Mouse (Mus musculus): ENCODE measurements around the gene Tmed2. TPM values are rescaled to one million over a fixed set of nuclear protein-coding genes. Genes with fewer than 3 reads are reported as not detected.
"Not testable (repeated sequence)": the region's sequence is repeated elsewhere in the genome, so short reads cannot be mapped to it uniquely, and the experiment has no call there.

The Tmed2 gene
- total RNA-seq, 1 experiment from 2014 or later, result 212 TPM

DNA sequence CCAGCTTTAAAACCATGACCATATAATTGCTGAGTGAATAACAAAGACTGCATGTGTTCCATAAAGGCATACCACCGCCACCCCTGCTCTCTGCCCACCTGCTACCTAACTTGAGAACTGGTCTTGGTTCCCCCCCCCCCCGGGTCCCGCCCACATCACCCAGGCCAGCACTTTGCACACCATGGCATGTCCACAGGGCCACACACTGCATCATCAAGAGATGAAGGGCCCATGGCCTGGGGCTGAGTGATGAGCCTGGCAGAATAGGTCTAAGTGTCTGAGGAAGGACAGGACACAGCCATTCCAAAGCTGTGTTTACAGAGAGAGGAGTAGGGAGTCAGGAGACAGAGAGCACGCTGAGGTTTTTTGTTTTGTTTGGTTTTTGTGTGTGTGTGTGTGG is 12.1 kb upstream of the Tmed2 start:
- DNase-seq, result no peak

DNA sequence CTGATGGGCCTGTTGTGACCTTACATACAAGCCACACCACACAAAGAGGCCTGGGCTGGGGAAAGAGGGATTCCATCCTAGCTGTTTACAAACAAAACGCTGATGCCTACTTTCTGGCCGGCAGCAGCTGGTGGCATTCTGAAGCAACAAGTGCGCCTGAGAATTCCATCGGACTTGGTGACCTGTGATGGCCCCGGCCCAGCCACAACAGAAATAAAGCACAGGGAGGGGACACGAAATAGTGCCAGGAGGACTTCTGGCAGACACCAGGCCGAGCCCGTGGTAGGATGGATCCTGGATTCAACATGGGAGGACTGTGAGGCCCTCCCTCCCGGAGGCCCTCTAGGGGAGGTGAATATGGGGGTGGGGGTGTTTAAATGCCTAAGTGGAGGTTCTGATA is 11.7 kb upstream of the Tmed2 start:
- peak; percentile 22 for DNase-seq

DNA sequence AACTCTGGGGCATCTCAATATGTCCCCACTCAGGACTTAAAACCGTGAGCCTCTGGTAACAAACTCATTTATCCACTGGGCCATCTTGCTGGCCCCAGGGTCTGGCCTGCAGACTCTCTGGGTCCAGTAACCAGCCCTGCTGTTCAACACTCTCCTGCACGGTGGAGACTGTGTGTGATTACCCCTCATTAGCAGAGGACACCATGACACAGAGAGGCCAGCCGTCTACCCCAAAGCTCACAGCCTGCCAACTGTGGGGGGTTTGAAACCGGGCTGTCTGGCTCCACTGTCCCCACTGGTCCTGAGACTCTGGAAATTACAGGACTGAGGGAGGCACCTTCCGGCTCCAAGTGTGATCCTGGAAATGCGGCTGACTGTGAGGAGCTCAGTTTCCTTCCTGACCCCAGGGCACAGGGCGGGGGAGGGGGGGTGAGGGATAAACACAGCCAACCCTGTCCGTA is 11.3 kb upstream of the Tmed2 start:
- DNase-seq, result peak; percentile 42

DNA sequence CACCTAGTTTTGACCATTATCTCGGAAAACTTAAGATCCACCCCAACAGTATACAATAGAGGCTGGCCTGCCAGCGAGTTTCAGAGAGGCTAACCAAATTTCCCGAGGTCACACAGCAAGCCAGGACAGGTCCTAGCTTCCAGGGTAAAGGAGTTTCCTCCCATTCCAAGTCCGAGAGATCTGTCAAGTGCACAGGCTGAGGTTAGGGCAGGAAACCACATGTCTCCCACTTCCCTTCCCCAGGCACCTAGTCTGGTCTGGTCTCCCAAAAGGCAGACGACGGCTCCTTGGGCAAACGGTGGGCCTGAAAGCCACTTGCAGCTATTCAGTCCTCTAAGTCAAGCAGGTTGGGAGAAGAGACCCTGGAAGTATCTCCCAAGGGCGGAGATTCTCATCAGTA is 10.8 kb upstream of the Tmed2 start:
- no peak for DNase-seq

DNA sequence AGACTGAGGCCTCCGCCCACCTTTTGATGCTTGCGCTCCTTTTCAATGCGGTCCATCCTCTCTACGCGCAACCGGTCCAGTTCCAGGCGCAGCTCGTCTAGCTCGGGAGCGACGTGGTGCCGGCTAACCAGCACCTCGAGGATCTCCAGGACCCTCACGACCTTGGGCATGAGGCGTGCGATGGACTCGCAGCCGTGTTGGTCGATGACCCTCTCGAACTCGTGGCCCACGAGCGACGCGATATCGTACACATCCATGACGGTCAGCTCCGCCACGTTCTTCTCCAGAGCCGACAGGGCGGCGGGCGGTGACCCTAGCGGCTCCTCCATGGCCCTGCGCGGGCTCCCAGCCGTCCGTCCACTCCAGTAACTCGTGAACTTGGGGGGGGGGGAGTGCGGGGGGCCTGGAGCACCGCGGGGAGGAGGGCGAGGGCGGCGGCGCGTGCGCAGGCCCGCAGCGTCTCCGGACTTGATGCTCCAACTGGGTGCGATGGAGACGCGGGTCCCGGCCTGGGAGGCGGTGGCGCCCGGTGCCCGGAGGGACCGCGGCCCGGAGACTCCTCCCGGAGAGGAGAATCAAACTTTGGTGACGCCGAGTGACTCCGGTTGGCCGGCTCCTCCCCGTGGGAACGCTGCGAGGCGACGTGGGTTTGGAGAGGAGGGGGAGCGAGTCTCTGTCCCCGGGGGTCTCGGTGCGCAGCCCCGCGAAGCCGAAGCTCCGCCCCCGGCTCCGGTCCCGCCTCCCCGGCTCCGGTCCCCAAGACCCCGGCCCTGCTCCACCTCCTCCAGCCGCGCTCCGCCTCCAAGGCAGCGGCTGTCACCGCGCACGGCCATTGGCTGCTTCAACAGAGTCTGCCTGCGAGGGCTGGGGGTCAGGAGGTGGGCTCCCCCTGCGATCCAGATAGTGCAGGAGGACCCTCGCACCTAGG is 9.6 kb upstream of the Tmed2 start, which contains the start of gene Rilpl1:
Gene Rilpl1 (minus strand): TSS at position 737 of the 928 bp plus-strand sequence.
- peak; percentile 91 for DNase-seq

DNA sequence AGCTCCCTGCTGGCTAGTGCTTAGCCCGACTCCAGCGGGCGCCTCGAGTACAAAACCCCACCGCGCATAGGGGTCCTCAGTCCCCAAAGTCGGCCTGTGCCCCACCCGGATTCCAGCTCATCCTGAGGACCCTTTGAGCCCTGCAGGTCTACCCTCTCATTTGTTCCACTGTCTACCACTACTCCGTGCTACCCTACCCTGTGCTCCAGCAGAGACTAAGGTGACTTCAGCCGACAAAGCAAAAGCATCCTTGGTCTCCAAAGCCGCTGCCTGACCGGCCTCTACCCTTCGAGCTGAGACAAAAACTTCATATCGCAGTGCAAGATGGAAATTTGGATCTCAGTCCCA is 8.9 kb upstream of the Tmed2 start:
- DNase-seq, result no peak

DNA sequence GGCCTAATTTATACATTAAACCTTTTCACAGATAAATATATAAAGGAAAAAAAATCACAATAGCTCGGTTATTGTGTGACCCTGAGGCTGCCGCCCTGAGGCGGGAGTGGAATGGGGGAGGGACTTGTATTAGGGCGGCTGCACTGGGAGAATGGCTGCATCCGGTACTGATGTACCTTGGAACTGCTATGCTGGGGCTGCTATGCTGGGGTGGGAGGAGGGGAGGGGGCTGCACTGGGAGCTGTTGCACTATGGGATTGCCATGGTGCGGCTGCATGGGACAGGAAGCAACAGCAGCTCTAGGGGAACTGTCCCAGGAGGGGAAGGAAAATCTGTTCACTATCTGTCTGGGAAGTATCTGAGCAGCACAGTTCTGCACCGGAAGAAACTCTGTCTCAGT is 8.0 kb upstream of the Tmed2 start:
- peak; percentile 47 for DNase-seq

DNA sequence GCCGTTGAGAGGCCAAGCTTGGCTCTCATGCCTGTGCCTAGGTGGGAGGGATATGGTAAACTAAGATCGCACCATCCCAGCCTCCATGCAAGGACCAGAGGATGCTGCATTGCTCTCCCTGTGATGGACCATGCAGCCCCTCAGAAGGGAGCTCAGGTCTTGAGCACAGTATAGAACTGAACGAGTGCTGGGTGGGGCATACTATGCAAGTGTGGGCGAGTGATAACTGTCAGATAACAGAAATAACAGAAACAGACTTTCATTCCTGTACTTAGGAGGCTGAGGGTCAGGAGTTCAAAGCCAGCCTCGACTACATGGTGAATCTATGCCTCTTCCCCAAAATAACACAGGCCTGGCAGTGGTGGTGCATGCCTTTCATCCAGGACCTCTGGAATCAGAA is 5.5 kb upstream of the Tmed2 start:
- no peak for DNase-seq

DNA sequence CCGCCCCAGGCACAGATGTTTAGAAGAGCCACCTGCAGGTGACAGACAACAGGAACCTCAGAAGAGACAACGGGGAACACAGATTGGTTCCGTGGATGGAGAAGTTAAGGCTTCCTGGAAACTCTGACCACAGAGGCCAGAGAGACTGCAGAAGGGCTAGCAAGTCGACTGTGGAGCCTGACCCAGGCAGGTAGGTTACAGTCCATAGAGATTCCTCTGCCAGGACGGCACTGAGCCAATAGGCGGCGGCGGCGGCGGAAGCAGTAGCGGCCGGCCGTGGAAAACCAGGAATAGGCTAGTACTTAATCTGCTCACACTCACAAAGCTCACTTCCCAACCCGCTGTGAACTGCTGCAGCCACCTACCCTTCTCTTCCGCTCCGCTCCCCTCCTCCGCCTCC is 3.7 kb upstream of the Tmed2 start:
- DNase-seq, result peak; percentile 69

DNA sequence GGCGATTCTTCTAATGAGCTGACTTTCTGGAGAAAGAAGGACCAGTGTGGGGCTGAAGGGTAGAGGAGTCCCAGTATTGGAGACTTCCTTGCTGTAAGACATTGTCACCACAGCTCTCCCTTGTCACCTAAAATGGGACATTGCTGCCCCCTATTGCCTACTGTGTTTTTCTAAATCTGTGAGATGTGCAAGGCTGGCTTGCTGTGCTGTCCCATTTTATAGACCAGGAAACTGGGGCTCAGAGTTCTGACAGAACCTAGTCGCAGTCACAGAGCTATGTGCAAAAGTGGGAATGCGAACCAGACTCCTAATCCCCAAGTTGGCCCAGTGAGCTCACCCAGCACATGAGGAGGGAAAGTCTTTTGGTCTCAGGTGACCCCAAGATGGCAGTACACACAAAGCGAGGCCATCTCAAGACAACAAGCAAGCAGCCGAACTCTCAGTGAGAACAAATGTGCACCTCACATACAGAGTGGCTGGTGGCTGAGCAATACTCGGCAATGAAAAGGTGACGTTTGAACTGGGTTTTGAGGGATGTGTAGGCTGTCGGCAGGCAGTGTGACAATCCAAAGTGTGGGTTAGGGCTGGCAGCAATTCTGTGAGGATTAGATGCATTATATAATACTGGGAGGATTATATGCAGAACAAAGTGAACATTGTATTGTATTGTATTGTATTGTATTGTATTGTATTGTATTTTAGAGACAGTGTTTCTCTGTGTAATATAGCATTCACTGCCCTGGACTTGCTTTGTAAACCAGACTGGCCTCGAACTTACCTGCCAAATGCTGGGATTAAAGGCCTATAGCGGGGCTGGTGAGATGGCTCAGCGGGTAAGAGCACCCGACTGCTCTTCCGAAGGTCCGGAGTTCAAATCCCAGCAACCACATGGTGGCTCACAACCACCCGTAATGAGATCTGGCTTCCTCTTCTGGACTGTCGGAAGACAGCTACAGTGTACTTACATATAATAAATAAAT is 1.4 kb upstream of the Tmed2 start:
- peak; percentile 71 for DNase-seq

DNA sequence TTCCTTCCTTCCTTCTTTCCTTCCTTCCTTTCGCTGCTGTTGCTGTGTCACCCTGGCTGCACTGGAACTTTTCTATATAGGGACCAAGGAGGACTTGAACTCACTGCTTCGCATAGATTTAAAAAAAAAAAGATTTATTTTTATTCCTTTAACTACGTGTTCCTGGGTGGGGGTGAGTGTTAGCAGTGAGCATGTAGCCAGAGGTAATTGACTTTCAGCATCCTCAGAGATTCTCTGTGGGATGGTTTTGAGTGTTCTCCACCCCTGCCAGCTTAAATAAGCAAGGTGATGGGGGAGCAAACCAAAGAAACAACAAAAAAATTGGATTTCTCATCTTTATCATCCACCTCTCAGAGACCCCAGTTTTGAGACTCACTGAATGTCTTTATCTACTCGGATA is 590 bp upstream of the Tmed2 start:
- DNase-seq, result no peak

DNA sequence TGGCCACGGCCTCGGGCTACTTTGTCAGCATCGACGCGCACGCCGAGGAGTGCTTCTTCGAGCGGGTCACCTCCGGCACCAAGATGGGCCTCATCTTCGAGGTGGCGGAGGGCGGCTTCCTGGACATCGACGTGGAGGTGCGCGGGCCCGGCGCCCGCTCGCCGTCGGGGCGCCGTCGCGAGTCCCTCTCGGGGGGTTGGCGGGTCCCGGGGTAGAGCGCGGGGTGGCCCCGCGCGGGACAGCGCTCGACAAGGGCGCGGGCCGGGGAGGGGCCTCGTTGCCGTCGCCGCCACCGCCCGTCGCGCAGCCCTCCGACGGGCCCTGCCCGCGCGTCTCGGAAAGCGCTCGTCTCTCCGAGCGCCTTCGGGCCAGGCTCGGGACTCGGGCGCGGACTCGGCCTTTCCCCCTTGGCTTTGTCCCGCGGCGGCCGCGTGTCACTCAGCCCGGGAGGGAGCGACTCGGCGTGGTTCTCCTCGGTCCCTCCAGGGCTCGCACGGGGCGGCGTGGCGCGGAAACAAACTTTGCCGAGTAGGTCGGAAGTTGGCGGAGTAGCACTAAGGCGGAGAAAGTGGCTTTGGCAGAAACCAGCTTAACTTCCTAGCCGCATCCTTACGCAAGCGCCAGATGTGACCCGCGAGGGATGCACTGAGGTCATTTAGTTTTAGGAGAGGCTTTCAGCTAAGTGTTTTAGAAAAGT is 558 bp downstream of the Tmed2 start:
- peak; percentile 91 for DNase-seq

DNA sequence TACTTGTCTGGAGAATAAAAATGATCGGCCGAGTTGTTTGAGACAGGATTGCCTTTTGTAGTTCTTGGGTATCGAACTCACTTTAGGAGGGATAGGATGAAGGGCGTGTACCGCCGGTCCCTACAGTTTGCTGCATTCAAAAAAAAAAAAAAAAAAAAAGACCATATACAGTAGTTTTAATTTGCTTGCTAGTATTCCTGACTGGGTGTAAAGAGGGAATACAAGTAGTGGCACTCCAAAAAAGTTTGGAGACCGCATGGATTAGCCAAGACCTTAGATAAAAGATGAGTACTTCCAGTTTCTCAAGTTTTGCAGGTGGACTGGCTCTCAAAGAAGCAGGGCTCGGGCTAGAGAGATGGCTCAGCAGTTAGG is 1.1 kb downstream of the Tmed2 start:
- no peak for DNase-seq

DNA sequence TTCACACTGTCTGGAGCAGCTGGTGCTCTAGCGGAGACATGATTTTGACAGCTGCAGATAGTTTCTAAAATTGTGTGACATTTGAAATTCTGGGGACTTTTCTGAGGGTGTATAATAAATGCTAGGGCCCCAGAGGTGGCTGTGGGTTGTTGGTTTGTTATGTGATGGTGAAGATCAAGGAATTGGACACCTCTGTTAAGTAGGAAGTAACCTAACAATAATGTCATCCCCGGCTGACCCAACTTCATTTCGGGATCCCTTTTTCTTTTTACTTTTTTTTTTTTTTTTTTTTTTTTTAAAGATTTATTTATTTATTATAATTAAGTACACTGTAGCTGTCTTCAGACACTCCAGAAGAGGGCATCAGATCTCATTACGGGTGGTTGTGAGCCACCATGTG is 10.2 kb downstream of the Tmed2 start:
- not testable (repeated sequence) for DNase-seq

DNA sequence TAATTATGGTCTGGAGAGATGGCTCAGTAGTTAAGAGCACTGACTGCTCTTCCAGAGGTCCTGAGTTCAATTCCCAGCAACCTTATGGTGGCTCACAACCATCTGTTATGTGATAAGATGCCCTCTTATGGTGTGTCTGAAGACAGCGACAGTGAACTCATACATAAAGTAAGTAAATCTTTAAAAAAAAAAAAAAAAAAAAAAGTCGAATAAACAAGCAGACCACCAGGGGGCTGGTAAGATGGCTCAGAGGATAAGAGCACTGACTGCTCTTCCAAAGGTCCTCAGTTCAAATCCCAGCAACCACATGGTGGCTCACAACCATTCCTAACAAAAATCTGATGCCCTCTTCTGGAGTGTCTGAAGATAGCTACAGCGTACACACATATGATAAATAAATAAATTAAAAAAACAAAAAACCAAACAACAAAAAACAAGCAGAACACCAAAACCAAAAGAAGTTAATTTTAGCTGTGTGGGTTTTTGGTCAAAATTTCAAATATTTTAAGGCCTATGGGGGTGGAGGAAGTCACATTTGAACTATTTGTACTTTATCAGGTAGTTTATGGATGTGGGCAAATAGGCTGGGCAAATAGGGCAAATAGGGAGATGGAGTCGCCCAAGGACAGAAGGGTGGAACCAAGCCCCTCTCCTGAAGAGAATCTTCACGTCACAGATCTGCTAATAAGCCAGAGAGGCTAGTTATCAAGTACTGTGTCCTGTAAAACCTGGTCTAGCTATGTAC is 11.0 kb downstream of the Tmed2 start:
- DNase-seq, result not testable (repeated sequence)

DNA sequence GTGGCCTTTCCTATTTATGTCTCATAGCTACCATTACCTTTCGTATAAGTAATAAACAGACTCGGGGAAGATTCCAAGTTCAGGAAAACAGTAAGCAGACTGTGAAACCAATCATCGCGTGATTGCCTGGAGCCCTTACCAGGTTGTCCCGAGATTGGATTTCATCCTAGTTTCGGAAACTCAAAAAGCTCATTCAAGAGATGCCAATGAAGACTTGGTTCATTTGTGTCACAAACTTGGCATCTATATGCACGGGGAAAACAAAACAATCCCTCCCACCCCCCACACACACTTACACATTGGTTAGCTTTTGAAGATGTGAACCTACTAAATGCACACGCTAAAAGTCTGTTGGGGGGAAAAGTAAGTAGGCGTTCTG is 11.6 kb downstream of the Tmed2 start:
- no peak for DNase-seq

DNA sequence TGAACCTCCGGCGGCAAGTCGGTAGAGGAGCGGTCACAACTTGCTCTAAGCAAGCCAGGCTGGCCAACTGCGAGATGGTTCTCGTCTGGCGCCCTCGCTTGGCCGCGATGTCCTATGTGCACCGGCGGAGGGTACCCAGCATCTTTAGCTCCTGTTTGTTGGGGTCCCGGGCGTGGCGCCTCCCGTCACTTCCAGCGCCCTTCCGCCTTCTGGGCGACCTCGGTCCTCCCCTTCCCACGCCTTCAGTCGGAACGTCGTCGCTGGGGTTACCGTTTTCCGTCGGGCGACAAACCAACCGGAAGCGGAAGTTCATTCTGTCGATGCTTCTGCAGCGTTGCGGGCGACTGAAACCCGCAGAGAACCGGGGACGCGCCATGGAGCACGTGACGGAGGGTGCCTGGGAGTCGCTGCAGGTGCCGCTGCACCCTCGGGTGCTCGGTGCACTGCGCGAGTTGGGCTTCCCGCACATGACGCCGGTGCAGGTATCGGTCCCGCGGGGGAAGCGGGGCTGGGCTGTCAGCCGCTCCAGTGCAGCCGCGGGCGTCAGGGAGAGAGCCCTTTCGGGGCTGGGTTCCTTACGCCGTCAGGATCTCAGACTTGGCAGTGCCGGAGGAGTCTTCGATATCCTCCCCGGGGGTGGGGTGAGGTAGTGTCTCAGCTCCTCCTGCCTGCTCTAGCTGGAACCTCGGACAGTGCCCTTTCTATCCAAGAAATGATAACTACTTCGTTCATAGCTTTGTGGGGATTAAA is 12.2 kb downstream of the Tmed2 start, which contains the start of gene Ddx55:
Gene Ddx55 (plus strand): TSS at position 307 of the 750 bp plus-strand sequence.
- peak; percentile 95 for DNase-seq

DNA sequence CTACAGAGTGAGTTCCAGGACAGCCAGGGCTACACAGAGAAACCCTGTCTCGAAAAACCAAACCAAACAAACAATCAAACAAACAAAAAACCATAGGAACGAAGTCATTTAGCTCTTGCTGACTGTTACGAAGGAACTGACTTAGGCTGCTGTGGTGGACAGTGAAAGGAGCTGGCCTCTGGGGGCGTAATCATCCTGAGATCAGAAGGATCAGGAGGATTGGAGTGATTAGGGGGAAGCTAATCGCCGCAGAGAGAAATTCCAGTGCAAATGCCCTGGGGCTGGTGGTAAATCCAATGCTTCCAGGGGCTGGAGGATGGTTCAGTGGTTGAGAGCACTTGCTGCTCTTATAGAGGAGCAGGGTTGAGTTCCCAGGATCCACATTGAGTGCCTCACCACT is 13.1 kb downstream of the Tmed2 start:
- DNase-seq, result no peak

DNA sequence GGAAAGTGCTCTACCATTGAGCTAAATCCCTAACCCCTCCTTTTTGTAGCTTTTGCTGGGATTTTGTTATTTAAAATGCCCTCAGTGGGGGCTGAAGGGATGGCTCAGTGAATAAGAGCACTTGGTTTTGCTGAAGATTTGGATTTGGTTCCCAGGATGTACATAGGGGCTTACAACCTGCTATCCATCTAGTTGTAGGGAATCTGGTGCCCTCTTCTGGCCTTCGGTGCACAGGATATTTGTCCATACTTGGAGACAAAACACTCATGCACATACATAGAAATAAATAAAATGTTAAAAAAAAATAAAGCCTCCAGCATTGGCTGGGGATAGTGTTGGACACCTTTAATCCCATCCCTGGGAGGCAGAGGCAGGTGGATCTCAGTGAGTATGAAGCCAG is 14.7 kb downstream of the Tmed2 start:
- no peak for DNase-seq

DNA sequence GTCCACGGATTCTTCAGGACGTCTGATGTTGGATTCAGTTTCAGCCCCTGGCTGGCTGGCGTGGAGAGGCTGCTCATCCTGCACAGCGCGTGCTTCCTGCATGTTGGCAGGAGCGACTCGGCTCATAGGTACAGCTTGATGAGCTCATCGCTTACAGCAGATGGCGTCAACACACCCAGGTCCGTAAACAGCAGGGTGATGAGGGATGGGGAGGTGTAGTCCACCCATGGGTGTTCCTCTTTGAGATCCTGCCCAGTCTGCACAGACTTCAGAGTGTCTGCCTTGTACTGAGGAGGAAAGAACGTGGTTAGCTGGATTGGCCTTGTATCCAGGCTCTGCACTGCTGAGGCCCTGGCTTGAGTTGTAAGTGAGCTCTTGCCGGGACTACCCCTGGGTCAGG is 30.6 kb downstream of the Tmed2 start:
- no peak for DNase-seq

DNA sequence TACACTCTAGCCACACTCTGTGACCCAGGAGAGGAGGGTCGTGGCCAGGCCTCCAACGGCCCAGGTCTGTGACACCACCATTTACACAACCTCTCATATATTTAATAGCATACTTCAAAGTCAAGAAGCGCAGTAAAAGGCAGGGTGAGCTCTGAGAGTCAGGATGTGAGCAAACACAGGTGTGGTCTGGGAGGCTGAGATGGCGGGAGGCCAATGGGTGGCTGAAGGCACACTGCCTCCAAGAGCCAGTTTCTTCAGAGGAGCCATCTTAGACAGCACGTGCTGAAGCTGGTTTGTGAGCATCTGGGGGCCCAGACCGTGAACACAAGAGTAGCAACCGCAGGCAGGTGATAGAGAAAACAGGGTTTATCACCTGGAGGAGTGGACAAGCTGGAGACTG is 35.0 kb downstream of the Tmed2 start:
- no peak for DNase-seq
